Comparison of ENCODE assay signal across 17 mouse cellular contexts in genomic region chr6:39222487-39222886, GRCm38 (mm10).
"Had no signal": no experiment of that assay in that cellular context is flagged by ENCODE, and none has a peak within 500 bp of the region (broad histone marks: within the 10 kb centered on the region; RNA-seq: fewer than 3 reads in every experiment).

No protein-coding gene starts in this region.

- H3K4me3 ChIP-seq: limb, embryonic 13.5 days; liver, embryonic 15.5 days; neural tube, embryonic 12.5 days; stomach, embryonic 15.5 days had no signal

- H3K27me3 ChIP-seq: limb, embryonic 13.5 days; liver, embryonic 15.5 days; neural tube, embryonic 12.5 days; stomach, embryonic 15.5 days had no signal

- H3K27ac ChIP-seq: kidney, postnatal 0 days; limb, embryonic 13.5 days; liver, embryonic 15.5 days; neural tube, embryonic 12.5 days; stomach, embryonic 15.5 days had no signal

- DNase-seq: kidney, adult 11 months; kidney, adult 9 months; kidney, postnatal 36 days; layer of hippocampus, adult 9-11 months; layer of hippocampus, postnatal 36 days; left cerebral cortex, postnatal 4 days; lung, embryonic 14.5 days; lung, postnatal 10 days; lung, postnatal 4 days; midbrain, embryonic 14.5 days; spleen, adult 18-20 months; thymus, postnatal 36 days had no signal

- H3K4me2 ChIP-seq: limb, embryonic 13.5 days; liver, embryonic 15.5 days; lung, embryonic 14.5 days; neural tube, embryonic 12.5 days; stomach, embryonic 15.5 days had no signal

- H3K36me3 ChIP-seq: limb, embryonic 13.5 days; liver, embryonic 15.5 days; neural tube, embryonic 12.5 days; stomach, embryonic 15.5 days had no signal

- H3K9me3 ChIP-seq: limb, embryonic 13.5 days; liver, embryonic 15.5 days; neural tube, embryonic 12.5 days; stomach, embryonic 15.5 days had no signal

- H3K9ac ChIP-seq: limb, embryonic 13.5 days; liver, embryonic 15.5 days; lung, embryonic 14.5 days; neural tube, embryonic 12.5 days; stomach, embryonic 15.5 days had no signal
